Mouse (Mus musculus): ENCODE results near the gene Klhl26. TPM values are rescaled to one million over a fixed set of nuclear protein-coding genes. Genes with fewer than 3 reads are reported as not detected.

The Klhl26 gene
- total RNA-seq, 2 experiments from 2014 or later = 43.6 to 44.6 TPM

DNA sequence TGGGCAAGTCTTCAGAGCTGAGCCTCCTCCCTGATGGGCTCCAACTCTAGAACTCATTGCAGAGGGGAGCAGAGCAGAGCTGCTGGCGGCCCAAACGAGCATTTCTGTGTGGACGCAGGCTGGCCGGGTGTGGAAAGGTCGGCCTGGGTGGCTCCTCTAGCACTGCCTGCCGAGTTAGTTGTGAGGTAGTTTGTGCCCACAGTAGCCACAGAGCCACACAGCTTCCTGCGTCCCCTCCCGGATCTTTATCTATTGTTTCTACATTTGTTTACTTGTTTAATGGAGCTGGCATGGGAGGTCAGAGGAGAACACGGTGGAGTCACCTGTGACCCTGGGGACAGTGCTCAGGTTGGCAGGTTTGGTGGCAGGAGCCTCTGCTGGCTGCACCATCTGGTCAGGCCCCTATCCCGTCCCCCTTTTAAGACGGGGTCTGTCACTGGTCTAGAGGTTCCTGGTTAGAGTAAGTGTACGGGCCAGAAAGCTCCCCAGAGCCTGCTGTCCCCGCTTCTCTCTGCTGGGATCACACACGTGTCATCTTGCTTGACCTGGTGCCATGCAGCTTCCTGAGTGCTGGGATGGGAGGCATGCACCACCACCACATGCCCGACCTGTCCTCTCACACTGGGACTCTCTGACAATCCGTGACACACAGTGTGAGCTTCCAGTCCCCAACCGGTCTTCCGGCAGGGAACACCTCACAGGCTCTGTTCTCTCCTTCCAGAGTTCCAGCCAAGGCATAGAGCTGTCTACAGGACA, 55.2 kb downstream of the Klhl26 start:
- no peak for DNase-seq (ENCODE audit: low spot score in 2 of 2)
- intact Hi-C loops (cut with DNase I) = no loop called here

DNA sequence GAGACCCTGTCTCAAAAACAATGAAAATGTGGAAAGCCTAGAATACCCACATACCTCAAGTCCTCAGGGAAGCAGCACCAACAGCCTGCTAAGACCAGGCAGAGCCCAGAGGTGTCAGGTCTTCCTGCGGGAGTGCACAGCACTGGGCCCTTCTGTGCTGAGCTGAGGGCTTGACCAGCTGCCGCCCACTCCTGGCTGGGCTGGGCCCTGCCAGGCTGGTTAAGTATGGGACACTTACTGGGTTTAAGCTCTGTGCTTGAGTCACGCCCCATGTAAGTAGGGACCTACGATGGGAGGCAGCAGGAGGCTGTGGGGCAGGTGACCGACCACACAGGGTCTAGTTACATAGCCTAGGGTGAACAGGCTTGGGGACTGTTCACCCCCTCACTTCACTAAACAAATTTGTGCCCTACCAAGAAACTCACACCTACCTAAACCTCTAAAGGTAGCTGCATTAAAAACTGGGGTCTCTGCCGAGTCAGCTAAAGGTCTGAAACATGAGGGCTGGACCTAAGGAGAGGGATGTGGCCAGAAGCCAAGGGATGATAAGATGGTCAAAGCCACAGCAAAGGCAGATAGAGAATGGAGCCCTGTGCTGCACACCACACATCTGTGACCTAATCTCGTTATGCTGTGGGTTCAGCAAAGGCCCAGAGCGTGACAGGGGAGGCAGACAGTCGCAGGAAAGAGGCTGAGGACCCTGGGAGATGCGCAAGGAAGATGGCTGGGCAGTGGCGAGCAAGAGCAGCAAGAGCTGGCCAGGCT, 56.7 kb downstream of the Klhl26 start:
- intact Hi-C loops (cut with DNase I) = loop anchor here (5.0 kb wide), 2 partner anchors 32 to 67 kb away; partner anchors contain the start of gene Tmem59l
- no peak for DNase-seq (ENCODE audit: low spot score in 2 of 2)

DNA sequence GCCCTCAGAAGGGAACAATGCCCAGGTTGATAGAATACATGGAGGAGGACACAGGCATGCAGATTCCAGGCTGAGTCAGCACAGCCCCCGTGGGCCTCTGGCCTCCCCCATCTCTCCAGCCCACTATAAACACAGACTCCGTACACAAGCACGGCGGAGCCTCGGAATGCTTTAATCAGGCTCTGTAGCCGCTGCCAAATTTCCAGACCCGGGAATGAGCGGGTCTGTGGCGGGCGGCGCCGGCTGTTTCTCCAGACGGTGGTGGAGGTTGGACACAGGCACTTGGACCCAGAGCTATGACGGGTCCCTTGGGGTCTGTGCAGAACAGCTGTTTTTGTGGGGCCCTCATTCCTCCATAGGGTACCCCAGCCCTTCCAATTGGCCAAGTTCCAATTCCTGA, 57.8 kb downstream of the Klhl26 start:
- intact Hi-C loops (cut with DNase I) = loop anchor here (5.0 kb wide), 2 partner anchors 33 to 68 kb away; partner anchors contain the start of gene Tmem59l
- peak; percentile 66 to 70 for DNase-seq (ENCODE audit: low spot score in 2 of 2)

DNA sequence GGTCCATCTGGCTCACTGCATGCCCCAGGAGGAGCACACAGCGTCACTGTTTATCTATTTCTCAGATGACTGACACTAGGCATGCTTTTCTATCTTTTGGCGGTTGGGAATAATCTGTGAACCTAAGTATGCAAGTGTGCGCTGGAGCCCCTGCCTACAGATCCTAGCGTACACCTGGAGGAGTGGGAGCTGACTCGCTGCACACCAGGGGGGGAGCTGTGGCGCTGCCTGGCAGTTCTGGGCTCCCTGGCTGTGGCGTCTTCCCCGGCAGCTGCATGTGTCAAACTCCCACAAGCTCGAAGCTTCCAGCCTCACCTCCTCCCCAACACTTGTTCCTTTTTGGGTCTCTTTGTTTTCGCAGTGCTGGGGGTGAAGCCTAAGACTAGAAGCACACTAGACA, 58.9 kb downstream of the Klhl26 start:
- DNase-seq (ENCODE audit: low spot score in 2 of 2) = peak; percentile 77 to 87
- intact Hi-C loops (cut with DNase I) = loop anchor here (5.0 kb wide), 2 partner anchors 34 to 69 kb away; partner anchors contain the start of gene Tmem59l

DNA sequence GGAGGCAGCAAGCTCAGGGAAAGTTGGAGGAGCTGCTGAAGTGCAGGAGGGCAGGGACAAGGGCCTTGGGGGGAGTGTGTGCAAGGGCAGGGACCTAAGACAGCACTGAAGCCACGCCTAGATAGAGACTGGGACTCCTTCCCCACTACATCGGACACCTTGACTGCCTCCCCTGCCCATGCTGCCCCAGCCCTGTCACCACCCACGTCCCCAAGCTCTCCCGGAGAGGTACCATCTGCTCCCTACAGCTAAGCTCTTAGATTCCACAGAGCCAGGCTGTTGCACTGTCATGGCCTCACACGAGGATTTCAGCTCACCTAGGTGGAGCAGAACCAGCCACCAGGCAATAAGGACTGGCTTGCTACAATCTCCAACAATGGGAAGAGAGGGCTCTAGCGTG, 59.8 kb downstream of the Klhl26 start:
- intact Hi-C loops (cut with DNase I) = loop anchor here (5.0 kb wide), 2 partner anchors 35 to 70 kb away; partner anchors contain the start of gene Tmem59l
- DNase-seq (ENCODE audit: low spot score in 2 of 2) = peak; percentile 59 to 71

DNA sequence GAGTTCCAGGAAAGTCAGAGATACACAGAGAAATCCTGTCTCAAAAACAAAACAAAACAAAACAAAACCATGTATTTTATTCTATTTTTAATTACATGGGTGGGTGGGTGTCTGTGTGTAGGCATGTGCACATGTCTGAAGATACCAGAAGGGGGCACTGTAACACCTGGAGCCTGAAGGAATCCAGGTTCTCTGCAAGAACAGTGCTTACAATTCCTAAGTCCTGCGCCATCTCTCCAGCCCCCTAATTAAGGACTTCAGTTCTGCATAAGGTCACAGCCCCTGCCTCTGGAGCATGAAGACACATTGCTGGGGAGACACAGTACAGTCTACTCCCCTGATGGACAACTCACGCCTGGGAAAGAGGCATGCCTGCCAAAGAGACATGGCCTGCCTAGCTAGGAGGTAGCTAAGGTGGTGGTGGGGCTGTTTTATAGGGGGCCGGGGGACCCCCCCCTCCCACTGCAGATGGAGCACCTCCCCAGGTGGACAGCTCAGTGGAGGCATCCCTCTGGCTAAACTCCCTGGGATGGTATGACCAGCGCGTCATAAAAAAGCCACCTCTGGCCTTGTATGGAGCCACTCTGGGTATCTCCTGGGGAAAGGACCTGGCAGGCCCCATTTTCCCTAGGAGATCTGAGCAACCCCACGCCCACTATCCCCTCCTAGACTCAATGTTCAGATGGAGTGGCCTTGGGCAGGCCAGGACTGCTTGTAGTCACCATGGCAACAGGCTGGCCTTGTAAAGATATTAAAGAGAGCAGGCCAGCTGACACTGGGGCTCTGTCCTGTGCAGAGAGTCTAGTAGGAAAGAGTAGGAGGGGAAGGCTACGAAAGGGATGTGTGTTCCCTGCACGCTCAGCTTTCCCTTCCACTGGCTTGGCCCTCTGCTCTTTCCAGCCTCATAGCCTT, 61.0 kb downstream of the Klhl26 start:
- intact Hi-C loops (cut with DNase I) = loop anchor here (2.0 to 5.0 kb wide), 3 partner anchors 37 to 87 kb away; partner anchors contain the start of gene Tmem59l
- DNase-seq (ENCODE audit: low spot score in 2 of 2) = peak; percentile 40 to 42

DNA sequence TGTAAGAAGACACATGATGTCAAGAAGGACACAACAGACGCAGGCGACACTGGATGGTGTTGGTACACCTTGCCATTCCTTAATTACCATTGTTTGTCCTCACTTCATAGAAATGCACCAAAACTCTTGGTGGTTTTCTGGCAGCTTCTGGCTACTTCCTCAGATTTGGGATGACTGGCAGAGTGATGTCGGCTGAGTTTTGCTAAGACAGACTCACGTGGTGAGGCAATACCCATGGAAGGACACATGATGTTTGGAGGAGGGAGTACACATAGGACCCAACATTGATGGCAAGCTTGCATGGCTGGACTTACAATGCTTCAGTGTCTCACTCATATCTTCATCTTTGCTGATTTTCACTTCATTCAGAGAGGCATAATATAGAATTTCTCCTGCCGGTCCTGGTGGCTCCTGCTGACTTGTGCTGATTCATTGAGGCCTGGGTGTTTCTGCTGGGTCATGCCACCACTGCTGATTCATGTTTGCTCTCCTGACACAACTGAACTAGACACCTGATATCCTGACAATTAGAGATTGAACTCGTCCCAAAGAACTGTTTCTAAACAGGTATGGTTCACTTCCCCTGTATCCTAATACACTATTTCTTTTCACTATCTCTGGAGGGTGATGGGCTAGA, 62.3 kb downstream of the Klhl26 start:
- intact Hi-C loops (cut with DNase I) = loop anchor here (2.0 kb wide), 1 partner anchor 88 kb away; no protein-coding TSS in a partner anchor
- no peak for DNase-seq (ENCODE audit: low spot score in 2 of 2)

DNA sequence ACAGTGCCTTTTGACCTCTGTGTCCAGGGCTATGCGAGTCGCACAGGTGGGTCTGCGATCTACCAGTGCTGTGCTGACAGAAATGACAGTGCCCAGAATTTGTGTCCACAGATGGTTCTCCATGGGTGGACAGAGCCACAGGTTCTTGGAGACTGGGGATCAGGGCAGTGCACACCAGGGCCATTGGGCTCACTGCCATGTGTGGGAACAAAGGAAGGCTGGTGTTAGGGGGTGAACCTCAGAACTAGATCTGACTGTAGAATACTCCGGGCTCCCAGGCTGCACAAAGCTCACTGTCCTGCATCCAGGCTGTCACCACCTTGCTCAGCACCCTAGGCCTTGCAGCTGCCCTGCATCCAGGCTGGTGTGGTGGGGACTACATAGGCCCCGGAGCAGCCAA, 66.5 kb downstream of the Klhl26 start:
- intact Hi-C loops (cut with DNase I) = no loop called here
- DNase-seq (ENCODE audit: low spot score in 2 of 2) = no peak

DNA sequence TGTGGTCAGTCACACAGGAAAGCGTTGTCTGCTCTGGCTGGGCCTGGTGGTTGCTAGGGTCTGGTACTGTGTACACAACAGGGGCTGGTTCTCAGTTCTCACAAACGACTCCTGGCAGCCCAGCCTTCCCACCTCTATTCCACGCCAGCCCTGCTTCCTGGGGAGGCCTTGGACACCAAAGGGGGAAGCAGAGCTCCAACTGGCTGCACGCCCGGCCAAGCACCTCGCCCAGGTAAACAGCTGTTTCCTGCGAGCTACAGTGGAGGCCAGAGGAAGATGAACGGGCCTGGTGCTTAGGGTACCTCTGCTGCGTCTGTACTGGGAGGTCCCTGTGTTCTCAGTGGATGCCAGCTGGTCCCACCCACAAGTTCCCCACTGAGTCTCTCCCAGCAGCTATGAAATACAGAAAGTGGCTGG, 67.3 kb downstream of the Klhl26 start:
- intact Hi-C loops (cut with DNase I) = no loop called here

DNA sequence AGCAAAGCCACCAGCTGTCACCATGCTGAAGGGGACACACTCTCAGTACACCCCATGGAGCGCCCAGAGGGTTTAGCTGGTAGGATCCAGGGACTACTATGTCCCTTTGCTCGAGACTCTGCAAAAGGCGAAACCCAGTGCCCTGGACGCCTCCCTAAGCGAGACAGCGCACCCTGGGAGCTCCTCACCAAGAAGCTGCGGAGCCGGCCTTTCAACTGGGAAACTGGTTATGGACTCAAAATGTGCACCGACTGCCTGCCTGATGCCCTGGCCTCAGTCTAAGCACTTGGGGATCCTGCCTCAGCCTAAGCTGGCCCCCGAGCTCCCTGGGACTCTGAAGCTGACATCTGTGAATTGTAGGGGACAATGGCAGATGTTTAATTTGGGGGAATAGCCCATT, 67.7 kb downstream of the Klhl26 start:
- no peak for DNase-seq (ENCODE audit: low spot score in 2 of 2)
- intact Hi-C loops (cut with DNase I) = no loop called here

More for the DNA sequence above, 67.3 kb downstream of the Klhl26 start:
- peak; percentile 36 to 56 for DNase-seq (ENCODE audit: low spot score in 2 of 2)

DNA sequence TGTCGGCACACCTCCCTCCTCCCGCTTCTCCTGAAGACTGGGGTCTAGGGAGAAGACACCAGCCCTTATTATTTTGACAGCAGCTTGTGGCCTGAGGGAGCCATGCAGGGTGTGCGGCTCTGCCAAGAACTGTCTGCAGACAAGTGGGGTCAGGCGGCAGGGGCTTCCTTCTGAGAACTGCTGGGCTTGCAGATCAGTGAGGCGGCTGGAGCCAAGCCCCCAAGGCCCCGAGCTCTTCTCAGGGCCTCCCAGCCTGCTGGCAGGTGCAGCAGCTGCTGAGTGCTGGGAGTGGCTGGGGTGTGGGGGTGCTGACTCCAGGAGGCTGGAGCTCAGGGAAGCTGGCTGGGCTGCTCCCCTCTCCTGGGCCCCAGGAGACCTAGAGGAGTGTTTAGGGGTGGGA, 68.5 kb downstream of the Klhl26 start:
- intact Hi-C loops (cut with DNase I) = no loop called here
- DNase-seq (ENCODE audit: low spot score in 2 of 2) = no peak

DNA sequence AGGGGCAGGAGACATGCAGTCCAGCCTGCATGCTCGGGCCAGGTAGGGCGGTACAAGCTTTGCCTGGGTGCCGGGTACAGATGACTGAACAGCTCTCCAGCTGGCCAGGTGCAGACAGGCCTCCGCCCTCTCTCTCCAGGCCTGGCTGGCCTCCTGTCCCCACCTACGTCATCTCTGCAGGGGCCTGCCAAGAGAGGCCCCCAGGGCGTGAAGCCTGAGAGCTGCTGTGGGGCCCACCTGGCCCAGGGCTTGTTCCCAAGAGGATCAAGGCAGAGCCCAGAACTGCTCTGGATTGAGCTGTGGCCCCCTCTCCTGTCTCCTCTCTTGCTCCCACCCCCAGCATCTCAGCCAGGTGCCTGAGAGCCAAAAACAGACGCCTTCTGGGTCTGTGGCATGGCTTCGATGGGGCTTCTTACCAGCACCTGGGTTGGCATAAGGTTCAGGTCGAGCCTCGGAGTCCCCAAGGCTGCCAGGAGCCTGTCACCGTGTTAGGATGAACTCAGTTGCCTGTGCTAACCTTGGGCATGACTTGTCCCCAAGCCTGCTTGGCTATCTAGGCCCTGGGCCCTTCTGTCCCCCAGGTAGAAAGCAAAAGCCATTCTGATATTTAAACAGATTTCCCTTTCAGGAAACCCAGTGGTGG, 70.2 kb downstream of the Klhl26 start:
- intact Hi-C loops (cut with DNase I) = no loop called here
- DNase-seq (ENCODE audit: low spot score in 2 of 2) = no peak

DNA sequence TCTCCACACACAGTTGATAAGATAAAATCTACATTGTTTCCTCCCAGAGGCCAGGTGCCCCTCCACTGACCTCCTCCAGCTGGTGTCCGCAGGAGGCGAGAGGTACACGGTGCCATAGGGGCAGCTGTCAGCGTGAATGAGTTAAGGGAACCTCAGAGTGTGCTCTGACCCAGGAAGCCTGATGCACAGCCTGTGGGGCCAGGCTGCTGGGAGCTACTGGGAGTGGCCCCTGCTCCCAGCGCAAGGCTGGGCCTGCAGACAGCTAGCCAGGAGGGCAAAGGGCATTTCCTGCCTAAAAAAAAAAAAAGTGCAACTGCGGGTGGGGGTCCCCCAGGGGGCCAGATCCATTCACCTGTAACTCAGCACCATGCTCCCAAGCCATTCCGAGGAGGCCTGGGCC, 71.6 kb downstream of the Klhl26 start:
- DNase-seq (ENCODE audit: low spot score in 2 of 2) = no peak
- intact Hi-C loops (cut with DNase I) = no loop called here

DNA sequence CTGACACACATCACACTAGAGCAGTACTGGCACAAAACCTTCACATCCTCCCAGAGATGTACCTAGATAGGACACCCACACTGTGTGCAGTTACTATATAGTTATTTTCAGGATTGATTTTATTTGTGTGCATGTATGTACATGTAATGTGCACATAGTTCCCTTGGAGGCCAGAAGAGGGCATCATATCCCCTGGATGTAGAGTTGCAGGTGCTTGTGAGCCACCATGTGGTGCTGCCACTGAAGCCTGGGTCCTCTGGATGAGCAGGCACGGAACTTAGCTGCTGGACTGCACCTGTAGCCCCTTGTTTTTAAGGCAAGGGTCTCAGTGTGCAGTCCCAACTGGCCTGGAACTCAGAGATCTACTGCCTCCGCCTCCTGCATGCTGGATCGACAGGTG, 72.6 kb downstream of the Klhl26 start:
- no peak for DNase-seq (ENCODE audit: low spot score in 2 of 2)
- intact Hi-C loops (cut with DNase I) = no loop called here

Other genes with a start within 250 kb of the Klhl26 start
- gene Sugp2, start 242.7 kb downstream of the Klhl26 start, total RNA-seq (2021) = 100 to 1,000 TPM; 105 to 126 TPM
- gene Armc6, start 242.5 kb downstream of the Klhl26 start, total RNA-seq (2021) = 10 to 100 TPM; 37.4 to 42.2 TPM
- 1 to 10 TPM; 9.1 to 9.6 TPM for gene Homer3, start 194.1 kb downstream of the Klhl26 start, total RNA-seq (2021)
- gene Ddx49, start 174.5 kb downstream of the Klhl26 start, total RNA-seq (2021) = 10 to 100 TPM; 47.8 to 49.8 TPM
- gene Cope, start 174.4 kb downstream of the Klhl26 start, total RNA-seq (2021) = 100 to 1,000 TPM; 124 to 139 TPM
- 100 to 1,000 TPM; 101 to 104 TPM for gene Cers1, start 161.2 kb downstream of the Klhl26 start, total RNA-seq (2021)
- 10 to 100 TPM; 15.3 to 23.7 TPM for gene Gdf1, start 147.2 kb downstream of the Klhl26 start, total RNA-seq (2021)
- 10 to 100 TPM; 59.2 to 66.3 TPM for gene Upf1, start 123.7 kb downstream of the Klhl26 start, total RNA-seq (2021)
- gene Comp, start 103.4 kb downstream of the Klhl26 start, total RNA-seq (2021) = under 1 TPM; 0.25 to 0.88 TPM
- gene Crtc1, start 37.4 kb downstream of the Klhl26 start, total RNA-seq (2021) = 100 to 1,000 TPM; 116 to 140 TPM
- 100 to 1,000 TPM; 279 to 317 TPM for gene Tmem59l, start 10.4 kb upstream of the Klhl26 start, total RNA-seq (2021)
- 1 to 10 TPM; 4.1 to 4.6 TPM for gene Crlf1, start 16.2 kb upstream of the Klhl26 start, total RNA-seq (2021)
- gene Rex1bd, start 29.8 kb upstream of the Klhl26 start, total RNA-seq (2021) = 100 to 1,000 TPM; 106 to 108 TPM
- gene Uba52, start 33.8 kb upstream of the Klhl26 start, total RNA-seq (2021) = 100 to 1,000 TPM; 828 to 997 TPM
- gene Fkbp8, start 50.8 kb upstream of the Klhl26 start, total RNA-seq (2021) = 100 to 1,000 TPM; 403 to 432 TPM
- 10 to 100 TPM; 45.0 to 49.7 TPM for gene Kxd1, start 51.0 kb upstream of the Klhl26 start, total RNA-seq (2021)
- gene Ell, start 62.5 kb upstream of the Klhl26 start, total RNA-seq (2021) = 10 to 100 TPM; 19.1 to 20.7 TPM
- gene Isyna1, start 117.4 kb upstream of the Klhl26 start, total RNA-seq (2021) = 10 to 100 TPM; 47.5 to 53.0 TPM
- gene Ssbp4, start 131.9 kb upstream of the Klhl26 start, total RNA-seq (2021) = 100 to 1,000 TPM; 257 to 265 TPM
- gene Lrrc25, start 139.2 kb upstream of the Klhl26 start, total RNA-seq (2021) = 1 to 10 TPM in 1 of 2 experiments, under 1 TPM in 1; 0.44 to 1.2 TPM
- not detected for gene Gdf15, start 155.5 kb upstream of the Klhl26 start, total RNA-seq (2021)
- 10 to 100 TPM; 11.6 to 17.2 TPM for gene Pgpep1, start 183.4 kb upstream of the Klhl26 start, total RNA-seq (2021)
- gene Lsm4, start 196.3 kb upstream of the Klhl26 start, total RNA-seq (2021) = 10 to 100 TPM; 59.1 to 69.8 TPM
- 100 to 1,000 TPM; 219 to 272 TPM for gene Jund, start 222.0 kb upstream of the Klhl26 start, total RNA-seq (2021)
- under 1 TPM; 0.10 to 0.34 TPM for gene Iqcn, start 226.5 kb upstream of the Klhl26 start, total RNA-seq (2021)
- gene Gm3336, start 241.6 kb upstream of the Klhl26 start, total RNA-seq (2021) = not detected
- gene Pde4c, start 246.8 kb upstream of the Klhl26 start, total RNA-seq (2021) = 1 to 10 TPM in 1 of 2 experiments, under 1 TPM in 1; 0.89 to 2.0 TPM

All from left cerebral cortex, postnatal 36 days (tissue).